Mouse (Mus musculus) embryo, embryonic 9.5 days (tissue): Measurements from ENCODE around the gene Bcat1.

ENCODE experiments used
- DNase-seq: peaks from one replicate; pipeline ENCODE4 v3.0.0-alpha.2; 2017; ENCODE audit errors: extremely low spot score

The Bcat1 gene

DNA sequence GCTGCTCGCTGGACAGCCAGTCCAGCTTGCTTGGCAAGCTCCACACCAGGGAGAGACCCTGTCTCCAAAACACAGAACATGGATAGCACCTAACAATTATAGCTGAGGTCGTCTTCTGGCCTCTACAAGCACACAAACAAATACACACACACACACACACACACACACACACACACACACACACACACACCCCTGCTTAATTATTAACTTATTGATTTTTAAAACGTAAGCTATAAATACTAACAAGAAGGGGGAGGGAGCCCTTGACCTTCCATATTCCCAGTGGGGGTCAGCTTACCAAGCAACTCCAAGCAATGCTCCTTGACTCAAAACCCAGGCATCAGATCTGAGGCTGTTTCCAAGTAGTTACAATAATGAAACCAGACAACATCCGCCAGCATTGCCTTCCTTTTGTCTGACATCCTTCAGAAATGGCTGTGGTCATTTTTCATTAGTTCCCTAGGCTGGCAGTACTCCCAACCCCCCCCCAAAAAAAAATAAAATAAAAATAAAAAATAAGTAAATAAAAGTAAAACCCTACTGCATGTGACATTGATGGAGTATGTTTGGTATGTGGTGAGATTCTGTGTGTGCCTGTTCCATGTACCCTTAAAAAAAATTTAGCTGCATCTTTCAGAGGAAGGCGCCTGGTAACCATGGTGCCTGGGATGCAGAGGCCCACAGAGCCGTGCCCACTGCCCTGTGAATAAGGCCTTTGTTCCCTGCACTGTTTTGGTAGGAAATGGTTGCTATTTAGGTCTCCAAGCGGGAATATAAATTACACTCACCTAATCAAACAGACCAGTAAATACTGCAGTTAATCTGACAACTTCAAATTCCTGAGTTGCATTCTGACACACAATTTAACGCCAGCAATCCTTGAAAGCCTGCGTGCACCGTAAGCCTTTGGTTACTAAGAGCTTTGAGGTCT is 131.3 kb downstream of the Bcat1 start:
- peak; percentile 60 for DNase-seq
